Mouse (Mus musculus) ES-Bruce4 (cell line): ENCODE results near the gene Serpinb1a. TPM values are rescaled to one million over a fixed set of nuclear protein-coding genes. Genes with fewer than 3 reads are reported as not detected.

Experiments
- H3K27ac ChIP-seq: 2 replicates; pipeline ENCODE4 v1.5.1; 2012; ENCODE audit warnings: low read length, inconsistent platforms; ENCODE audit not compliant: insufficient read depth
- H3K27me3 ChIP-seq: 2 replicates; pipeline ENCODE4 v1.6.1; 2012; ENCODE audit warnings: mild to moderate bottlenecking, low read length, inconsistent platforms; ENCODE audit not compliant: control insufficient read depth, poor library complexity, insufficient read depth, severe bottlenecking
- H3K36me3 ChIP-seq: 2 replicates; pipeline ENCODE4 v1.6.1; 2012; ENCODE audit warnings: inconsistent platforms, mild to moderate bottlenecking, low read length, moderate library complexity; ENCODE audit not compliant: control insufficient read depth, poor library complexity, insufficient read depth, severe bottlenecking
- H3K4me1 ChIP-seq: one replicate; pipeline ENCODE4 v1.8.1; 2011; ENCODE audit warnings: low read length; ENCODE audit not compliant: control insufficient read depth, insufficient read depth
- H3K4me3 ChIP-seq: 2 replicates; pipeline ENCODE4 v1.5.1; 2011; ENCODE audit warnings: low read depth, mild to moderate bottlenecking, low read length
- H3K9ac ChIP-seq: 2 replicates; pipeline ENCODE4 v1.6.1; 2012; ENCODE audit warnings: low read depth, mild to moderate bottlenecking, inconsistent platforms; ENCODE audit not compliant: poor library complexity, severe bottlenecking
- H3K9me3 ChIP-seq: replicated peaks from 2 replicates; pipeline ENCODE4 v1.6.1; 2012; ENCODE audit warnings: mild to moderate bottlenecking, low read length, inconsistent platforms; ENCODE audit not compliant: control insufficient read depth, poor library complexity, insufficient read depth, severe bottlenecking
- CTCF ChIP-seq: IDR thresholded peaks from one replicate; pipeline ENCODE4 v1.8.1; 2011; ENCODE audit warnings: low read depth, low read length
- EP300 ChIP-seq: IDR thresholded peaks from 2 replicates; pipeline ENCODE4 v1.6.1; 2011; ENCODE audit warnings: low read depth, low read length; ENCODE audit not compliant: insufficient read depth
- POLR2A ChIP-seq: IDR thresholded peaks from one replicate; pipeline ENCODE4 v1.8.1; 2011; ENCODE audit warnings: low read length; ENCODE audit not compliant: insufficient read depth
- polyA plus RNA-seq: library from polyadenylated mRNA; stranded (reverse); fragments of >200 nt; gene quantifications from 2 replicates; pipeline ENCODE4 v1.2.4, GENCODE M21; 2011; ENCODE audit warnings: low read depth; ENCODE audit not compliant: missing spikeins, insufficient read depth, insufficient read length

Serpinb1a gene
- polyA plus RNA-seq, 1 experiment: 2.1 TPM

GRCm38 (mm10) chr13:32806820-32807219 is 44.2 kb downstream of the Serpinb1a start:
- no peak overlapping the region for H3K4me3 ChIP-seq
- peaks cover 9% of the 10 kb centered on the region for H3K36me3 ChIP-seq
- H3K27ac ChIP-seq: no peak overlapping the region
- H3K4me1 ChIP-seq: no peaks in the 10 kb centered on the region
- no peak for TF ChIP-seq CTCF
- no peak for TF ChIP-seq POLR2A
- no peak for TF ChIP-seq EP300
- no peaks in the 10 kb centered on the region for H3K9me3 ChIP-seq
- H3K9ac ChIP-seq: no peak overlapping the region
- H3K27me3 ChIP-seq: peaks cover 1% of the 10 kb centered on the region; the same call in 1 of the 2 replicates

GRCm38 (mm10) chr13:32803701-32804345 is 47.2 kb downstream of the Serpinb1a start:
- TF ChIP-seq EP300 (no peak), CTCF (no peak), POLR2A (no peak)
- no peaks in the 10 kb centered on the region for H3K9me3 ChIP-seq
- H3K4me3 ChIP-seq: no peak overlapping the region
- H3K27ac ChIP-seq: no peak overlapping the region
- H3K4me1 ChIP-seq: no peaks in the 10 kb centered on the region
- no peak overlapping the region for H3K9ac ChIP-seq
- H3K27me3 ChIP-seq: peaks cover 1% of the 10 kb centered on the region; the same call in 1 of the 2 replicates
- peaks cover 9% of the 10 kb centered on the region for H3K36me3 ChIP-seq

GRCm38 (mm10) chr13:32802259-32803081 is 48.5 kb downstream of the Serpinb1a start, which contains the start of gene D930007J09Rik:
TSS of gene D930007J09Rik (minus strand) at chr13:32802849.
- H3K27ac ChIP-seq: no peak within 1 kb of the TSS
- H3K9ac ChIP-seq: peak within 1 kb of the TSS; percentile 74
- no peaks in the 10 kb centered on the region for H3K9me3 ChIP-seq
- no peak for TF ChIP-seq EP300
- no peak for TF ChIP-seq CTCF
- TF ChIP-seq POLR2A: no peak
- H3K36me3 ChIP-seq: peaks cover 6% of the 10 kb centered on the region
- peaks cover 1% of the 10 kb centered on the region; the same call in 1 of the 2 replicates for H3K27me3 ChIP-seq
- no peaks in the 10 kb centered on the region for H3K4me1 ChIP-seq
- H3K4me3 ChIP-seq: peak within 1 kb of the TSS; percentile 84

GRCm38 (mm10) chr13:32801693-32802221 is 49.2 kb downstream of the Serpinb1a start, which contains the start of gene Wrnip1:
TSS of gene Wrnip1 (plus strand) at chr13:32802038.
- Histone ChIP-seq H3K36me3 (peaks cover 4% of the 10 kb centered on the region), H3K27ac (no peak within 1 kb of the TSS)

GRCm38 (mm10) chr13:32800859-32801258 is 50.1 kb downstream of the Serpinb1a start:
- Histone ChIP-seq H3K9me3 (no peaks in the 10 kb centered on the region), H3K9ac (no peak overlapping the region), H3K36me3 (peaks cover 2% of the 10 kb centered on the region; the same call in 1 of the 2 replicates), H3K4me1 (no peaks in the 10 kb centered on the region), H3K27ac (no peak overlapping the region), H3K4me3 (no peak overlapping the region), H3K27me3 (peaks cover 1% of the 10 kb centered on the region; the same call in 1 of the 2 replicates)
- no peak for TF ChIP-seq EP300
- no peak for TF ChIP-seq CTCF
- no peak for TF ChIP-seq POLR2A

More at GRCm38 (mm10) chr13:32801693-32802221, 49.2 kb downstream of the Serpinb1a start, which contains the start of gene Wrnip1:
- Histone ChIP-seq H3K4me1 (no peaks in the 10 kb centered on the region), H3K9ac (peak within 1 kb of the TSS; percentile 74), H3K9me3 (no peaks in the 10 kb centered on the region), H3K27me3 (peaks cover 1% of the 10 kb centered on the region; the same call in 1 of the 2 replicates), H3K4me3 (peak within 1 kb of the TSS; percentile 84)
- TF ChIP-seq CTCF (peak; percentile 30), EP300 (no peak), POLR2A (peak; percentile 38)
